Mouse (Mus musculus) neural tube, postnatal 0 days (tissue): ENCODE results near the gene Ncaph2. TPM values are rescaled to one million over a fixed set of nuclear protein-coding genes. Genes with fewer than 3 reads are reported as not detected.

Experiments
- microRNA-seq: library from miRNA; unstranded; fragments of <30 nt; microRNA quantifications from one replicate; pipeline ENCODE4, GENCODE M21; 2016
- polyA plus RNA-seq: library from polyadenylated mRNA; unstranded; fragments of >200 nt; fragmentation: Nextera tagmentation; extraction: Ambion mirVana; gene quantifications from 2 replicates; pipeline ENCODE4 v1.2.1, GENCODE M21; 2015

Gene Ncaph2
- polyA plus RNA-seq: 76.3 and 87.7 TPM in 2 replicates

DNA sequence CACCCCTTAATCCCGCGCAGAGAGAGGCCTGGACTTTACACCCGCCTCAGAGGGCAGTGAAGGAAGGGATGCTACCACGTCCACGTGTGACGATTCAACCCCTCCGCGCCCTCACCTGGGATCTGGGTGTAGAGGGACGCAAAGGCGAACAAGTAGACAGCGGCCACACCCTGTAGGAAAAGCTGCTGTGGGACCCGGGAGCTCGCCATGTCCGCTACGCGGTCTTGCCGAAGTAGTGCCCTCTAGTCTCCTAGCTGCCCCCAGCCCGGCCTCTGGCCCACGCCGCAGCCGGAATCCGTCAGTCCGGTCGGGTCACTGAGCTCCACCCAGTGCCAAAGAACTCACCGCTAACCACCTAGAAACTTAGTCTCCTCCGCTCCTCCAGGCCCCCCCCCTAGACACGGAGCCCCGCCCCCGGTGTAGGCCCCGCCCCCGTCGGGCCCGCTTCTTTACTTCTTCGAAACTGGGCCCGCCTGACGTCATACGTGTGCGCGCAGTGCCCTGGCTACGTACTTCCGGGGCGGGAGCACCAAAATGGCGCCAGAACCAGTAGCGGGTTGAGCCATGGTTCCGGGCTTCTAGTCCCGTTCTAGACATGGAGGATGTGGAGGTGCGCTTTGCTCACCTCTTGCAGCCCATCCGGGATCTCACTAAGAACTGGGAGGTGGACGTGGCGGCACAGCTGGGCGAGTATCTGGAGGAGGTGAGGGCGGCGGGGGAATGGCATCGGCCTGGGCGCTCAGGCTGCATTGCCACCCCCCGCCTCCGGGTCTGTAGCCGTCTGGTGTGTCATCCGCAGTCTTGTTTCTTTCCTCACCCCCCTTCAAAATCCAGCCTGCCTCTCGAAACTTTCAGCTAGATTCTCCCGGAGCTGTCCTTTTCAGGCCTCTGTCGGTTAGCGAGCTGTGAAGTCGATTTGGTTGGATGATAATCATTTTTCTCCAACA lies at the start of gene Ncaph2, which contains the start of gene Lmf2:
Ncaph2 (plus strand) TSS at position 479 of the 947 bp plus-strand sequence.
Lmf2 (minus strand) TSS at position 419 of the 947 bp plus-strand sequence.

DNA sequence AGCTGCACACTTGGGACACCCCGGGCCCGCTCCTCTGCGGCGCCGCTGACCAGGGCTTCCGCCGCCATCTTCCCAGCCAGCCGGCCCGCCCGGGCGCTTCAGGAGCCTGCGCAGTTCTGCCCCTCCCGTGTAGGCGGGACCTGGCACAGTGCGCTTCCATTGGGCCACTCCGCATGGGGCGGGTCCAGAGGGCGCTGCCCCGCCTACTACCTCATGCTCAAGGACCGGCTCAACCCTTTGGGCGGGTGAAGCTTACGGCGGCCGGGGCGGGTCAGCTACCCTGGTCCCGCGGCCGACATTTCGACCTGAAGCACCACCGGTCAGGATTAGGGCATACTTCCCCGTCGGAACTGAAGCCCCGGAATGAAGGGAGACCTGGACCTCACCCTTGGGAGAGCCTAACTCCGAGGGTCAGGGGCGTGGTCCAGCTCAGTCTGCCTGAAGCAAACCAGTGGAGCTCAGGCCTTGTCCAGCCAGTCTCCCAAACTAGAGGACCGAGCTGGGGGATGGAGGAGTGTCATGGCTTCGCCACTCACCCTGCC lies 40.3 kb upstream of the Ncaph2 start, which contains the start of gene Sbf1:
Sbf1 (minus strand) TSS at position 122 of the 542 bp plus-strand sequence.

DNA sequence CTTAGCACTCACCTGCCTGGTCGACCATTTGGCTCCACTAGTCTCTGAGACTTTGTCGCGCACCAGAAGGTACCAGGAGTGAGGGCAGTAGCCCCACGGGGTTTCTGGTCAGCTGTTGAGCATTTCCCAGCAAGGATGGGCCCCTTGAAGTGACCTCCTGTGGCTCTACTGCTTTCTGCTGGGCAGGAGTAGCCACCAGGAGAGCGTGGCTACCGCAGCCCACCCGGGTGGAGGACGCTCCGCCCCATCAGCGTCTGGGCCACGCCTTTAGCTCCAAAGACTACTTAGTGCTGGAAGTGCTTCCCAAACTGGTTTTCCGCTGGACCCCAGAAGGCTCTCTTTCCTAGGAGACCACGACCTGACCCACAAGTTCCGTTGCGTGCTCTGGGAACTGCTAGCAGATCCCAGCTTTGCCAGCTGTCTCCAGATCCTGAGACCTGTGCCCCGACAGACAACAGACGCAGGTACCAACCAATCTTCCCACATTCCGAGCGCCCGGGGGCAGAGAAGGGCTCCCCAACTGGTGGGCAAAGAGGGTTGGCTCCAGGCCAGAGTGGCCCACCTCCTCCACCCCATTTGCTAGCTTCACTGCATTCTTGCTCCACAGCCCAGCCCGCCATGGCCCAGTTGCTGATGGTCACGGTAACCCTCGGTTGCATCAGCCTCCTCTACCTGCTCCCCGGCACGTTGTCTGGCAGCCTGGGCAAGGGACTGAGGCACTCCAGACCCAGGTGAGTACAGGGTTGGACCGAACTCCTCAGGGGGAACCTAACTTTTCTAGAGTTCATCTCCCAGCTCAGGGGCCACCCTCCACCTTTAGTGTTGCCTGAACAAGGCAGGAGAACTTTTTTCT lies 32.6 kb upstream of the Ncaph2 start, which contains the start of gene Adm2:
Adm2 (plus strand) TSS at position 51 of the 853 bp plus-strand sequence.

DNA sequence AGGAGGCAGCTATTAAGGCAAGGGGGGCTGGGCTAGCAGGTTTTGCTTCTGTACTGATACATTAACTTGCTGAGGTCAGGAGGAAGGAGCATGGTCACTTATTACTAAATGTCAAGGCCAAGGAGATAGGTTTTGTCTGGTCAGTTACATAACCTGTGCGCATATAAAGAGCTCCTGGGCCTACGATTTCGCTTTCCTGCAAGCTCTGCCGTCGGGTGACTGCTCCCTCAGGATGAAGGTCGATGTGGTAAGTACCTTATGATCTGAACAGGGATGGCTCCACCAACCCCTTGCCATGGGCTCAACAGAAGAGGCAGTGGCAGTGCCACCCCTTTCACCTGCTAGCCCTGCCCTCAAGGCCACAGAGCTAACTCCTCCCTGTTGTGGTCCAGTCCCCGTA lies 21.2 kb upstream of the Ncaph2 start, which contains the start of gene Miox:
Miox (plus strand) TSS at position 128 of the 400 bp plus-strand sequence.

DNA sequence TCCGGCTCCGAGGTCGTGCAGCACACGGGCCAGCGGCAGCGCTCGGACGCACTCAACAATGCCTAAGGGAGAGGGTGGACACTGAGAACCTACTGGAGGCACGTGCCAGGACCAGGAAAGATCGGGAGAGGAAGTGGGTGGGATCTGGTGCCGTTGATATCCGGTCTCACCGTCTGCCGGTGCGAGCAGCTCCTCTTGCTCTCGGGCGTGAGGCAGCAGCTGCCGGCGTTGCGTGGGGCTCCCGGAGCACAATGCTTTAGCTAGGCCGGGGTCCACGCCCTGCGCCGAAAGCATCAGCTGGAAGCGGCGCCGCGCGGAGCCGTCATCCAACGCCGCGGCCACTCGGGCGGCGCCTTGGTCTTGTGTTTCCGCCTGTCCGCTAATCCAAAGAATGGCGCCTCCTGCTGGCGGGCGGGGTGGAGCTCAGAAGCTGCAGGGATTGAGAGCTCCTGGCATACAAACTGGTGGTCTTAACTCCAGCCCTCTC lies 18.3 kb downstream of the Ncaph2 start, which contains the start of gene Sco2:
Sco2 (minus strand) TSS at position 85 of the 487 bp plus-strand sequence.

DNA sequence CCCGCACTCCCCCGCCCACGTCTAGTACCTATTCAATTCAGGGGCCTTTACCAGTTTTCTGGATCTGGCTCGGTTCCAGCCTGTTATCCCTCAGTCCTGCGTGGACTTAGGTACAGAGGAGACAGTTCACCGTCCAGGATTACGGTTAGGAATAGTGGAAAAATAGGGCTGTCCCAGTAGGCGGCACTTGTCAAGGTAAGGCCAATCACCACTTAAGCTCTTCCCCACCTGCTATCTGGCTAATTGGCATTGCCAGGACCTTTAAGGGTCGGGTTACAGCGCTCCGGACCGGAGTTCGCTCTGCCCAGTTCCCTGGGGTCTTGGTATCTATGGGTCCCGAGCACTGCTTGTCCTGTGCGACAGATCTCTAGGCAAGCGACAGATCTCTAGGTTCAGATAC lies 21.4 kb downstream of the Ncaph2 start, which contains the start of gene Tymp:
Tymp (minus strand) TSS at position 83 of the 400 bp plus-strand sequence.

DNA sequence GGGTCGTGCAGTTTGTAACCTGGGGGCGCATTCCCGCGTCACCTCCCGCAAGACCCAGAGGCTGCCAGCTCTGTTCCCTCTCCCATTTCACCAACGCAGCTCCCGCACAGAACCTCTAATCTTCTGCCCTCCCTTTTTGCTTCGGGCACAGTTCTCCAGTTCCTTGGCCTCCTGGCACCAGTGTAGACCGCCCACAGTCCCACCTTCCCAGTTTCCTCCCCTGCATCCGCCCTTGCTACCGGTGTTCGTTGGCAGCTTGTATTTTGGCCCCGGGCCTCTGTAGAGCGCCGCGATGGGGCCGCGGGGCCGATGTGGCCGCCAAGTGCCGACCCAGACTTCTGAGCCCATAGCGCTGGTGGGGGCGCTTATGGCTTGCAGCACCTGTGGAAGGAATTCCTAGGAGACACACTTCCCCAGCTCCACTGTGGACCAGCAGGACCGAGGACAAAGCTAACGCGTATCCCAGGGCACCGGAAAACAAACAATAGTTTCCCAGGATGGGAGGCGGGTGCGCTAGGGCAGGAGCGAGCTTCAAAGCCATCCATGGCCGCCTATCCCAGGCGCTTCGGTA lies 23.4 kb downstream of the Ncaph2 start, which contains the start of gene Odf3b:
Odf3b (minus strand) TSS at position 452 of the 571 bp plus-strand sequence.

DNA sequence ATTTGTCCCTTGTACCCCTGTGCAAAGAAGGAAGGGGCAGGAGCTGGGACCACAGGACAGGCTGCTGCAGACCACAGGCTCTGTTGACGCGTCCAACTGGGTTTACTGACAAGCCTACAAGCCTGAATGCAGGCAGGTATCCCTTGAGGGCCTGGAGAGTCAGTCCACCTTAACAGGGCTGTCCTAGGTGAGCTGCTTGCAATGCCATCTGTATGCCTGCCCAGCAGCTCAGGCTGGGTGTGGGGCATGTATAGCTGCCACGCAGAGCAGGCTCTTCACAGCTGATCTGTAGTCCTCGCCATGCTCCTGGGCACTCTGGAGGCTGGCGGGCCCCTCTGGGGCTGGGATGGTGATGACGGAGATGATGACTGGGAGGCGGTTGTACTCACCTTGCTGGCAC lies 29.1 kb downstream of the Ncaph2 start, which contains the start of gene Klhdc7b:
Klhdc7b (plus strand) TSS at position 301 of the 400 bp plus-strand sequence.

DNA sequence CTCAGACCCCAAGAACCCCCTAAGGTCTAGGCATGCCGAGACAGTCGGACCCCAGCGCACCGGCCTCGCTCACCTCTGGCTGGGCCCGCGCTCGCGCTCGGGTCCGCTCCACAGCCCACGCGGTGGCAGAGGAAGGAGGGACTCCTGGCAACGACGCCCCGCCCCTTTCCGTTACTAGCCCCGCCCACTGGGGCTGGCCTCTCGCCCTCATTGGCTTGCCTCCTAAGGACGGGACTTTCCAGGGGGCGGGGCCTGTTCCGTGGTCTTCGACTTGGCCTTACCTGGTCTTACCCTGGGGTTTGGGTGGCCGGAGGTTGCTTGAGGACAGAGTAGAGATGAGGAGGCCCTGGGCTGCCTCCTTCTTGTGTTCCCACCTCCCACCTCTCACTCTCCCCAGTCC lies 54.6 kb downstream of the Ncaph2 start, which contains the start of gene Syce3:
Syce3 (minus strand) TSS at position 386 of the 400 bp plus-strand sequence.

Small RNA genes within 50 kb of the gene (microRNA-seq; reads per million reads assigned to microRNA genes)
- not detected for gene Mir6959

Other genes with a start within 250 kb of the Ncaph2 start
- 8.1 and 13.9 TPM in 2 replicates for gene Tubgcp6, start 232.6 kb upstream of the Ncaph2 start, polyA plus RNA-seq
- gene Hdac10, start 227.0 kb upstream of the Ncaph2 start, polyA plus RNA-seq: 19.1 and 23.8 TPM in 2 replicates
- gene Mapk12, start 215.0 kb upstream of the Ncaph2 start, polyA plus RNA-seq: 4.0 and 5.5 TPM in 2 replicates
- gene Mapk11, start 206.1 kb upstream of the Ncaph2 start, polyA plus RNA-seq: 12.0 and 15.0 TPM in 2 replicates
- 40.8 and 51.5 TPM in 2 replicates for gene Plxnb2, start 174.9 kb upstream of the Ncaph2 start, polyA plus RNA-seq
- gene Dennd6b, start 159.2 kb upstream of the Ncaph2 start, polyA plus RNA-seq: 58.4 and 74.1 TPM in 2 replicates
- 65.8 and 68.3 TPM in 2 replicates for gene Ppp6r2, start 144.2 kb upstream of the Ncaph2 start, polyA plus RNA-seq
- gene Sbf1, start 40.4 kb upstream of the Ncaph2 start, polyA plus RNA-seq: 74.8 and 96.2 TPM in 2 replicates
- not detected in 2 replicates for gene Adm2, start 33.0 kb upstream of the Ncaph2 start, polyA plus RNA-seq
- gene Miox, start 21.3 kb upstream of the Ncaph2 start, polyA plus RNA-seq: not detected in 2 replicates
- gene Lmf2, start 60 bp upstream of the Ncaph2 start, polyA plus RNA-seq: 28.3 and 29.6 TPM in 2 replicates
- 22.7 and 27.6 TPM in 2 replicates for gene Sco2, start 18.1 kb downstream of the Ncaph2 start, polyA plus RNA-seq
- 1.7 and 3.0 TPM in 2 replicates for gene Tymp, start 21.3 kb downstream of the Ncaph2 start, polyA plus RNA-seq
- gene Odf3b, start 23.6 kb downstream of the Ncaph2 start, polyA plus RNA-seq: 9.3 and 9.6 TPM in 2 replicates
- 0.06 TPM in 1 of 2 replicates, not detected in the other for gene Klhdc7b, start 29.2 kb downstream of the Ncaph2 start, polyA plus RNA-seq
- not detected in 2 replicates for gene Syce3, start 54.8 kb downstream of the Ncaph2 start, polyA plus RNA-seq
- gene Cpt1b, start 70.1 kb downstream of the Ncaph2 start, polyA plus RNA-seq: 1.5 and 1.7 TPM in 2 replicates
- 4.9 and 6.1 TPM in 2 replicates for gene C730034F03Rik, start 73.9 kb downstream of the Ncaph2 start, polyA plus RNA-seq
- not detected in 2 replicates for gene Gm44502, start 74.0 kb downstream of the Ncaph2 start, polyA plus RNA-seq
- gene Chkb, start 74.2 kb downstream of the Ncaph2 start, polyA plus RNA-seq: 86.6 and 91.5 TPM in 2 replicates
- gene Mapk8ip2, start 98.2 kb downstream of the Ncaph2 start, polyA plus RNA-seq: 67.5 and 73.2 TPM in 2 replicates
- 26.3 and 32.1 TPM in 2 replicates for gene Arsa, start 121.7 kb downstream of the Ncaph2 start, polyA plus RNA-seq
- gene Shank3, start 143.9 kb downstream of the Ncaph2 start, polyA plus RNA-seq: 8.5 and 10.7 TPM in 2 replicates
- gene Acr, start 212.6 kb downstream of the Ncaph2 start, polyA plus RNA-seq: 1.1 and 1.9 TPM in 2 replicates
- gene Rabl2, start 236.2 kb downstream of the Ncaph2 start, polyA plus RNA-seq: 69.5 and 76.9 TPM in 2 replicates